Comparison of ENCODE assay signal across 24 mouse cellular contexts in the genomic region with DNA sequence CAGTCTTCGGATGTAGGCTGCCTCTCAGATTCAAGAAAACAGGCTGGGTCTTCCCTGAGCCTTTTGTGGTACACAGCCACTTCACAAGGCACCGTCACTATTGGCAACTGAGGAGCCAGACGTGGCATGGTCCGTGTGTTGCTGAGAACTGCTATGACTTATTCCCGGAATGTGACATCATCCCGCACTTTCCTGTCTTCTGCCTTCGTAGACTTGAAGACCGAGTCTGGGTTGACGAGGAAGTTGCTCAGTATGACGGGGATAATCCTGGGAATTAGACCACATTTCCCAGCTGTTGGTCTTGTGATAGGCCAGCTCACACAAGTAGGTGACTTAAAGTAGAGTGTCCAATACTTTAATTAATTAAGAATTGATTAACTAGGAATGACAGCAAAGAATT. TPM values are rescaled to one million over a fixed set of nuclear protein-coding genes. Genes with fewer than 3 reads are reported as not detected.
DNase-seq lines count a peak whose midpoint lies in the region; ATAC-seq and TF ChIP-seq lines count a peak whose summit lies in the region.
"Had no signal": no experiment of that assay in that cellular context is flagged by ENCODE, and none has a peak within 500 bp of the region (broad histone marks: within the 10 kb centered on the region; RNA-seq: fewer than 3 reads in every experiment).

No protein-coding gene starts in this region.

- H3K9me3 ChIP-seq in heart, postnatal 0 days (replicated peaks; ENCODE audit: control insufficient read depth, low read length): no peaks in the 10 kb centered on the region
- H3K9me3 ChIP-seq: forebrain, embryonic 12.5 days; hindbrain, embryonic 13.5 days; limb, embryonic 15.5 days; neural tube, embryonic 12.5 days had no signal

- intact Hi-C loops in heart, adult 2 months (cut with DNase I): loop anchor here (5.0 kb wide), 1 partner anchor 42 kb away; no protein-coding TSS in a partner anchor
- intact Hi-C loops in heart, postnatal 25 days (cut with DNase I): no loop called here
- intact Hi-C loops in heart, postnatal 14 days (cut with DNase I): loop anchor here (5.0 kb wide), 2 partner anchors 38 to 68 kb away; a partner anchor contains a TSS

- TF ChIP-seq POLR2A in heart, adult 2 months (IDR thresholded peaks at IDR 0.05; ENCODE audit: insufficient read depth, low read depth, low read length): no peak

- no peaks in the 10 kb centered on the region for H3K27me3 ChIP-seq in heart, adult 2 months (ENCODE audit: control insufficient read depth, insufficient read depth, low read length)
- no peaks in the 10 kb centered on the region for H3K27me3 ChIP-seq in heart, postnatal 0 days (ENCODE audit: control insufficient read depth, insufficient read depth, low read length)
- H3K27me3 ChIP-seq: embryonic facial prominence, embryonic 12.5 days; forebrain, embryonic 12.5 days; hindbrain, embryonic 13.5 days; limb, embryonic 15.5 days; megakaryocyte, embryonic 14.5 days; neural tube, embryonic 12.5 days had no signal

- peak; percentile 44; the same call in 1 of the 2 replicates for ATAC-seq in heart, postnatal 0 days (ENCODE audit: insufficient read depth, low read depth)
- ATAC-seq: inflammation-experienced regulatory T-cells, adult 6 months had no signal

- peaks cover 24% of the 10 kb centered on the region for H3K4me1 ChIP-seq in heart, adult 2 months (ENCODE audit: control insufficient read depth, insufficient read depth, low read length)
- peaks cover 21% of the 10 kb centered on the region for H3K4me1 ChIP-seq in heart, postnatal 0 days (ENCODE audit: control insufficient read depth, insufficient read depth)
- H3K4me1 ChIP-seq: embryonic facial prominence, embryonic 12.5 days; hindbrain, embryonic 13.5 days; limb, embryonic 15.5 days; megakaryocyte, embryonic 14.5 days; neural tube, embryonic 12.5 days had no signal

- WGBS in heart, adult 2 months: 31% methylated on average over 10 of the region's 10 CpGs
- 34% methylated on average over 10 of the region's 10 CpGs for whole genome bisulfite sequencing in heart, postnatal 0 days

- H3K4me3 ChIP-seq in heart, adult 2 months: no peak overlapping the region
- no peak overlapping the region for H3K4me3 ChIP-seq in heart, postnatal 0 days (ENCODE audit: low read depth, low read length)
- H3K4me3 ChIP-seq: embryonic facial prominence, embryonic 12.5 days; forebrain, embryonic 12.5 days; hindbrain, embryonic 13.5 days; left cerebral cortex, adult 2 months; limb, embryonic 15.5 days; megakaryocyte, embryonic 14.5 days; neural tube, embryonic 12.5 days had no signal

- no peak for TF ChIP-seq CTCF in heart, adult 2 months (IDR thresholded peaks at IDR 0.05)
- no peak for TF ChIP-seq CTCF in heart, postnatal 0 days (IDR thresholded peaks at IDR 0.05; ENCODE audit: low read depth)

- H3K4me2 ChIP-seq in heart, postnatal 0 days (ENCODE audit: low read depth, low read length): no peak overlapping the region
- H3K4me2 ChIP-seq: embryonic facial prominence, embryonic 12.5 days; forebrain, embryonic 12.5 days; hindbrain, embryonic 13.5 days; limb, embryonic 15.5 days; neural tube, embryonic 12.5 days had no signal

- peak overlapping the region; percentile 33; the same call in 1 of the 2 replicates for H3K27ac ChIP-seq in heart, adult 2 months
- H3K27ac ChIP-seq in heart, postnatal 0 days (ENCODE audit: low read depth): peak overlapping the region; percentile 44; the same call in 1 of the 2 replicates
- H3K27ac ChIP-seq: embryonic facial prominence, embryonic 12.5 days; forebrain, embryonic 12.5 days; hindbrain, embryonic 13.5 days; left cerebral cortex, adult 2 months; limb, embryonic 15.5 days; liver, embryonic 14.5 days; neural tube, embryonic 12.5 days had no signal

- H3K79me2 ChIP-seq in heart, adult 2 months (replicated peaks; ENCODE audit: control insufficient read depth, insufficient read depth, low read length): peaks cover 2% of the 10 kb centered on the region; the same call in 1 of the 2 replicates

- no peak for TF ChIP-seq EP300 in heart, adult 2 months (IDR thresholded peaks at IDR 0.05; ENCODE audit: insufficient read depth, low read depth, low read length)
- no peak for TF ChIP-seq EP300 in heart, postnatal 0 days (IDR thresholded peaks at IDR 0.05; ENCODE audit: low read depth)

- peaks cover 50% of the 10 kb centered on the region for H3K36me3 ChIP-seq in heart, adult 2 months (ENCODE audit: control insufficient read depth, insufficient read depth, low read length)
- H3K36me3 ChIP-seq in heart, postnatal 0 days (replicated peaks; ENCODE audit: control insufficient read depth, insufficient read depth, low read length): no peaks in the 10 kb centered on the region
- H3K36me3 ChIP-seq: embryonic facial prominence, embryonic 12.5 days; forebrain, embryonic 12.5 days; hindbrain, embryonic 13.5 days; limb, embryonic 15.5 days; neural tube, embryonic 12.5 days had no signal

- DNase-seq in heart, adult 2 months: no peak
- no peak for DNase-seq in heart, postnatal 25 days (ENCODE audit: low spot score)
- DNase-seq in heart, postnatal 0 days (ENCODE audit: low spot score): no peak
- DNase-seq in heart, postnatal 14 days: no peak
- DNase-seq in R1 (ENCODE audit: low read depth, low spot score): peak; percentile 11
- peak; percentile 17 for DNase-seq in heart, postnatal 4 days
- no peak for DNase-seq in adrenal gland, postnatal 10 days
- DNase-seq: adrenal gland, adult 2 months; cerebellum, adult 2 months; cerebellum, postnatal 25 days; kidney, adult 18-20 months; kidney, postnatal 10 days; lung, postnatal 14 days; midbrain, embryonic 14.5 days had no signal

- H3K9ac ChIP-seq in heart, adult 2 months (ENCODE audit: low read depth, low read length): no peak overlapping the region
- no peak overlapping the region for H3K9ac ChIP-seq in heart, postnatal 0 days (replicated peaks; ENCODE audit: low read depth, low read length)
- H3K9ac ChIP-seq: embryonic facial prominence, embryonic 12.5 days; forebrain, embryonic 12.5 days; hindbrain, embryonic 13.5 days; limb, embryonic 15.5 days; liver, embryonic 14.5 days; neural tube, embryonic 12.5 days had no signal

RNA-seq across cellular contexts. Expression of a gene that starts 40.2 kb away (rescaled TPM):
- total RNA-seq in heart, adult 2 months (2021): 100 to 1,000 TPM; 184 to 231 TPM
- 57.7 and 116 TPM in 2 replicates for polyA plus RNA-seq in heart, adult 2 months (2012; rRNA removed)
- total RNA-seq in heart, postnatal 25 days (2021): 100 to 1,000 TPM; 207 to 259 TPM
- total RNA-seq in heart, postnatal 0 days (2014; rRNA removed; ENCODE audit: low replicate concordance): 89.0 and 134 TPM in 2 replicates
- 16.7 and 19.1 TPM in 2 replicates for polyA plus RNA-seq in heart, postnatal 0 days (2015; fragmentation: Nextera tagmentation; extraction: Ambion mirVana)
- 100 to 1,000 TPM; 256 to 273 TPM for total RNA-seq in heart, postnatal 14 days (2021)
- total RNA-seq in heart, postnatal 4 days (2021): 100 to 1,000 TPM; 131 to 141 TPM
- total RNA-seq in adrenal gland, postnatal 10 days (2021): 100 to 1,000 TPM; 122 to 125 TPM
- total RNA-seq: granulocyte monocyte progenitor cell, adult 5-6 weeks had no signal
- polyA plus RNA-seq: inflammation-experienced regulatory T-cells, adult 6 months had no signal

Comparison
In these comparisons a context has a peak if more than half of its experiments do, and no peak if none do; other contexts are left out.
1. DNase-seq: peak in R1 (single experiment) and heart, postnatal 4 days (single experiment); none in heart, adult 2 months (0 of 2), heart, postnatal 25 days (single experiment), heart, postnatal 0 days (single experiment), heart, postnatal 14 days (0 of 2) and adrenal gland, postnatal 10 days (single experiment).